Mouse (Mus musculus): ENCODE data around the gene Tnrc6a. TPM values are rescaled to one million over a fixed set of nuclear protein-coding genes. Genes with fewer than 3 reads are reported as not detected.

Tnrc6a gene
- total and polyA plus RNA-seq, 3 experiments, result 52.0 to 106 (median 72.4) TPM

- DNase-seq (ENCODE audit: low spot score) (no peak), ATAC-seq (ENCODE audit: extremely low read depth, insufficient number of reproducible peaks, low FRiP score, poor library complexity, severe bottlenecking) (no peak)
- Histone ChIP-seq H3K36me3 (replicated peaks) (peaks cover 21% of the 10 kb centered on the region), H3K4me1 (ENCODE audit: insufficient read depth, low read depth, low read length) (no peaks in the 10 kb centered on the region; the same call in 1 of the 2 replicates), H3K27me3 (ENCODE audit: insufficient read depth, low read length) (peaks cover 19% of the 10 kb centered on the region), H3K9me3 (replicated peaks) (no peaks in the 10 kb centered on the region), H3K4me3 (ENCODE audit: low read depth, low read length) (no peak overlapping the region)
- TF ChIP-seq CTCF (IDR thresholded peaks at IDR 0.05; ENCODE audit: low read depth, low read length), result no peak
- no peak for TF ChIP-seq GATA1 (IDR thresholded peaks at IDR 0.05; ENCODE audit: borderline replicate concordance, low read length)
- TF ChIP-seq GATA2 (IDR thresholded peaks at IDR 0.05; ENCODE audit: borderline replicate concordance, low read depth, low read length), result no peak
- no peak for TF ChIP-seq POLR2AphosphoS5 (IDR thresholded peaks at IDR 0.05; ENCODE audit: insufficient replicate concordance, low read depth, low read length)
- no peak for TF ChIP-seq TAL1 (conservative IDR thresholded peaks at IDR 0.05; ENCODE audit: low read depth, low read length)
These were observed 75.0 kb downstream of the Tnrc6a start for GRCm38 (mm10) chr7:123198695-123199094.

- Histone ChIP-seq H3K27me3 (ENCODE audit: insufficient read depth, low read length) (peaks cover 19% of the 10 kb centered on the region), H3K4me1 (ENCODE audit: insufficient read depth, low read depth, low read length) (no peaks in the 10 kb centered on the region; the same call in 1 of the 2 replicates), H3K4me3 (ENCODE audit: low read depth, low read length) (no peak overlapping the region), H3K36me3 (replicated peaks) (peaks cover 18% of the 10 kb centered on the region), H3K9me3 (replicated peaks) (no peaks in the 10 kb centered on the region)
- ATAC-seq (ENCODE audit: extremely low read depth, insufficient number of reproducible peaks, low FRiP score, poor library complexity, severe bottlenecking) (no peak), DNase-seq (ENCODE audit: low spot score) (no peak)
- no peak for TF ChIP-seq POLR2AphosphoS5 (IDR thresholded peaks at IDR 0.05; ENCODE audit: insufficient replicate concordance, low read depth, low read length)
- TF ChIP-seq TAL1 (conservative IDR thresholded peaks at IDR 0.05; ENCODE audit: low read depth, low read length), result no peak
- TF ChIP-seq CTCF (IDR thresholded peaks at IDR 0.05; ENCODE audit: low read depth, low read length), result no peak
- no peak for TF ChIP-seq GATA2 (IDR thresholded peaks at IDR 0.05; ENCODE audit: borderline replicate concordance, low read depth, low read length)
- no peak for TF ChIP-seq GATA1 (IDR thresholded peaks at IDR 0.05; ENCODE audit: borderline replicate concordance, low read length)
These were observed 75.5 kb downstream of the Tnrc6a start for GRCm38 (mm10) chr7:123199151-123199550.

DNA sequence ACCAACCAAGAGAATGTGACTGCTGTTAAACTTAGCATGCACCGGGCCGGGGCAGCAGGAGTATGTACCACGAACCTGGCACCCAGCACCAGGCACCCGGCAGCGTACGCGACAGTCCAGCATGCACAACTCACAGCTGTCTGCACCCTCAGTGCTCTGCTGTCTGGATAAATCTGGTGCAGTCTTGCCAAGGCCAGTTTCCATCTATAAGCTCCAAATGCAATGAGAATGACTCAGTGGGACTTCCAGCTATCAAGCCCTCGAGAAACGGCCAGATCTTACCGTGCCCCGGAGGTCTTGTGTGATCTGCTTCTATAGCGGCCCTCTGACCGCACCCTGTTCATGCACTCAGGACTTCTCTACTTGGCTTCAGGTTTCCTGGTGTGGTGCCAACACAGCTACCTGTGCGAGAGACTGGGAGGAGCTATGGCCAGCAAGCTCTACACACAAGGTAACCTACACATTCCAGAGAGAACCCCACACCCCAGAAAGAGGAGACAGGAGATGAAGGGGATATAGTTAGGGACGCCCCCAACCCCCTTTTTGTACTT is 76.0 kb downstream of the Tnrc6a start:
- TF ChIP-seq TAL1 (conservative IDR thresholded peaks at IDR 0.05; ENCODE audit: low read depth, low read length), result no peak
- no peak for TF ChIP-seq POLR2AphosphoS5 (IDR thresholded peaks at IDR 0.05; ENCODE audit: insufficient replicate concordance, low read depth, low read length)
- TF ChIP-seq GATA2 (IDR thresholded peaks at IDR 0.05; ENCODE audit: borderline replicate concordance, low read depth, low read length), result no peak
- no peak for TF ChIP-seq GATA1 (IDR thresholded peaks at IDR 0.05; ENCODE audit: borderline replicate concordance, low read length)
- no peak for TF ChIP-seq CTCF (IDR thresholded peaks at IDR 0.05; ENCODE audit: low read depth, low read length)
- Histone ChIP-seq H3K4me3 (ENCODE audit: low read depth, low read length) (no peak overlapping the region), H3K36me3 (replicated peaks) (peaks cover 15% of the 10 kb centered on the region), H3K4me1 (ENCODE audit: insufficient read depth, low read depth, low read length) (no peaks in the 10 kb centered on the region; the same call in 1 of the 2 replicates), H3K27me3 (ENCODE audit: insufficient read depth, low read length) (peaks cover 19% of the 10 kb centered on the region), H3K9me3 (replicated peaks) (no peaks in the 10 kb centered on the region)
- DNase-seq (ENCODE audit: low spot score) (no peak), ATAC-seq (ENCODE audit: extremely low read depth, insufficient number of reproducible peaks, low FRiP score, poor library complexity, severe bottlenecking) (no peak)

DNA sequence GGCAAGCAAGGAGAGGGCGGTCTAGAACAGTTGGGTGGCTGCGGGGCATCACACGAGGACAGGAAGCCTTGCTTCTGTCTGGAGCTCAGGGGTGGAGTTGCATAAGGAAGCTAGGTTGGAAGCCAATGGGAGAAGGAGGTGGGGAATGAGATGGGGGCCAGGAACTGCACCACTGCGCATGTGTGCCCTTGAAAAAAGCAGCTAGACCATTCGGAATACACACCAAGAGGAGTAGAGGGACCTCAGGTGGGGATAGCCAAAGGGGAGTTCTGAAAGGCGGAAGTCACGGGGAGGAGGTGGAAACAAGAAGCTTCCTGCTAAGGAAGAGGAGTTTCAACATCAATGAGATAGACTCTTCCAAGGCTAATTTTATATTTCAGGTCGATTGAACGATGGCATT is 77.0 kb downstream of the Tnrc6a start:
- ATAC-seq (ENCODE audit: extremely low read depth, insufficient number of reproducible peaks, low FRiP score, poor library complexity, severe bottlenecking) (no peak), DNase-seq (ENCODE audit: low spot score) (no peak)
- H3K27me3 ChIP-seq (ENCODE audit: insufficient read depth, low read length), result peaks cover 19% of the 10 kb centered on the region
- H3K36me3 ChIP-seq (replicated peaks), result peaks cover 6% of the 10 kb centered on the region
- H3K4me3 ChIP-seq (ENCODE audit: low read depth, low read length), result no peak overlapping the region
- no peaks in the 10 kb centered on the region for H3K9me3 ChIP-seq (replicated peaks)
- no peak for TF ChIP-seq TAL1 (conservative IDR thresholded peaks at IDR 0.05; ENCODE audit: low read depth, low read length)
- no peak for TF ChIP-seq GATA1 (IDR thresholded peaks at IDR 0.05; ENCODE audit: borderline replicate concordance, low read length)
- no peak for TF ChIP-seq CTCF (IDR thresholded peaks at IDR 0.05; ENCODE audit: low read depth, low read length)
- no peak for TF ChIP-seq GATA2 (IDR thresholded peaks at IDR 0.05; ENCODE audit: borderline replicate concordance, low read depth, low read length)
- TF ChIP-seq POLR2AphosphoS5 (IDR thresholded peaks at IDR 0.05; ENCODE audit: insufficient replicate concordance, low read depth, low read length), result no peak
- no peaks in the 10 kb centered on the region; the same call in 1 of the 2 replicates for H3K4me1 ChIP-seq (ENCODE audit: insufficient read depth, low read depth, low read length)

GRCm38 (mm10) chr7:123205261-123205660 is 81.6 kb downstream of the Tnrc6a start:
- H3K36me3 ChIP-seq (replicated peaks), result no peaks in the 10 kb centered on the region
- TF ChIP-seq GATA1 (IDR thresholded peaks at IDR 0.05; ENCODE audit: borderline replicate concordance, low read length) (no peak), CTCF (IDR thresholded peaks at IDR 0.05; ENCODE audit: low read depth, low read length) (peak; percentile 42; the same call in 1 of the 2 replicates)
- DNase-seq (ENCODE audit: low spot score) (peak; percentile 40), ATAC-seq (ENCODE audit: extremely low read depth, insufficient number of reproducible peaks, low FRiP score, poor library complexity, severe bottlenecking) (peak; percentile 63; the same call in 1 of the 2 replicates)
- peaks cover 43% of the 10 kb centered on the region for H3K27me3 ChIP-seq (ENCODE audit: insufficient read depth, low read length)
- H3K9me3 ChIP-seq (replicated peaks), result no peaks in the 10 kb centered on the region
- no peaks in the 10 kb centered on the region; the same call in 1 of the 2 replicates for H3K4me1 ChIP-seq (ENCODE audit: insufficient read depth, low read depth, low read length)
- no peak overlapping the region for H3K4me3 ChIP-seq (ENCODE audit: low read depth, low read length)

- DNase-seq (ENCODE audit: low spot score) (no peak), ATAC-seq (ENCODE audit: extremely low read depth, insufficient number of reproducible peaks, low FRiP score, poor library complexity, severe bottlenecking) (no peak)
- Histone ChIP-seq H3K36me3 (replicated peaks) (no peaks in the 10 kb centered on the region), H3K4me3 (ENCODE audit: low read depth, low read length) (no peak overlapping the region), H3K9me3 (replicated peaks) (no peaks in the 10 kb centered on the region), H3K4me1 (ENCODE audit: insufficient read depth, low read depth, low read length) (no peaks in the 10 kb centered on the region; the same call in 1 of the 2 replicates), H3K27me3 (ENCODE audit: insufficient read depth, low read length) (peaks cover 41% of the 10 kb centered on the region)
- TF ChIP-seq TAL1 (conservative IDR thresholded peaks at IDR 0.05; ENCODE audit: low read depth, low read length), result no peak
- no peak for TF ChIP-seq POLR2AphosphoS5 (IDR thresholded peaks at IDR 0.05; ENCODE audit: insufficient replicate concordance, low read depth, low read length)
- no peak for TF ChIP-seq CTCF (IDR thresholded peaks at IDR 0.05; ENCODE audit: low read depth, low read length)
- TF ChIP-seq GATA1 (IDR thresholded peaks at IDR 0.05; ENCODE audit: borderline replicate concordance, low read length), result no peak
- no peak for TF ChIP-seq GATA2 (IDR thresholded peaks at IDR 0.05; ENCODE audit: borderline replicate concordance, low read depth, low read length)
These were observed 83.9 kb downstream of the Tnrc6a start for GRCm38 (mm10) chr7:123207561-123207960.

Data from G1E (cell line).